Mouse (Mus musculus) liver, embryonic 11.5 days (tissue): ENCODE measurements around the gene Pias4. TPM values are rescaled to one million over a fixed set of nuclear protein-coding genes. Genes with fewer than 3 reads are reported as not detected.

Source experiments
- ATAC-seq: fragments of 200-750 bp; cut with Nextera tagmentation; replicated peaks from 2 replicates; pipeline ENCODE4 v1.8.0; 2017; ENCODE audit warnings: moderate number of reproducible peaks, mild to moderate bottlenecking, moderate TSS enrichment, moderate library complexity; ENCODE audit not compliant: low FRiP score
- DNase-seq: peaks from one replicate; pipeline ENCODE4 v3.0.0-alpha.2; 2017; ENCODE audit warnings: low spot score
- H3K27ac ChIP-seq: fragments of 300-500 bp; sonication (generic); 2 replicates; pipeline ENCODE4 v1.5.1; 2014; ENCODE audit warnings: mild to moderate bottlenecking, low read depth, low read length, control low read depth
- H3K27me3 ChIP-seq: fragments of 300-500 bp; sonication (generic); replicated peaks from 2 replicates; pipeline ENCODE4 v1.6.1; 2014; ENCODE audit warnings: low read length, mixed read lengths; ENCODE audit not compliant: control insufficient read depth, insufficient read depth
- H3K36me3 ChIP-seq: fragments of 300-500 bp; sonication (generic); 2 replicates; pipeline ENCODE4 v1.6.1; 2014; ENCODE audit warnings: mild to moderate bottlenecking, low read length, moderate library complexity, mixed read lengths; ENCODE audit not compliant: control insufficient read depth, insufficient read depth
- H3K4me1 ChIP-seq: fragments of 300-500 bp; sonication (generic); replicated peaks from 2 replicates; pipeline ENCODE4 v1.6.1; 2014; ENCODE audit warnings: low read length, mixed read lengths; ENCODE audit not compliant: control insufficient read depth, insufficient read depth
- H3K4me2 ChIP-seq: fragments of 300-500 bp; sonication (generic); 2 replicates; pipeline ENCODE4 v1.6.1; 2014; ENCODE audit warnings: mild to moderate bottlenecking, control low read depth, moderate library complexity
- H3K4me3 ChIP-seq: fragments of 300-500 bp; sonication (generic); 2 replicates; pipeline ENCODE4 v1.5.1; 2014; ENCODE audit warnings: low read depth, low read length, control low read depth
- H3K9ac ChIP-seq: fragments of 300-500 bp; sonication (generic); 2 replicates; pipeline ENCODE4 v1.6.1; 2014; ENCODE audit warnings: low read depth, low read length, control low read depth
- H3K9me3 ChIP-seq: fragments of 300-500 bp; sonication (generic); 2 replicates; pipeline ENCODE4 v1.6.1; 2016; ENCODE audit warnings: low read length, inconsistent platforms, mixed read lengths; ENCODE audit not compliant: control insufficient read depth
- WGBS: fragments of 180-500 bp; shearing (Covaris S2); extraction: QIAGEN DNeasy Blood & Tissue Kit; methylation state at CpG from one replicate; pipeline ENCODE4 v1.1.7; 2014; 5-methylcytosine and 5-hydroxymethylcytosine counted together
- polyA plus RNA-seq: library from polyadenylated mRNA; unstranded; fragments of >200 nt; fragmentation: Nextera tagmentation; extraction: Ambion mirVana; gene quantifications from 2 replicates; pipeline ENCODE4 v1.2.1, GENCODE M21; 2014

Gene Pias4
- polyA plus RNA-seq, 1 experiment from 2014 or later, result 50.9 TPM

DNA sequence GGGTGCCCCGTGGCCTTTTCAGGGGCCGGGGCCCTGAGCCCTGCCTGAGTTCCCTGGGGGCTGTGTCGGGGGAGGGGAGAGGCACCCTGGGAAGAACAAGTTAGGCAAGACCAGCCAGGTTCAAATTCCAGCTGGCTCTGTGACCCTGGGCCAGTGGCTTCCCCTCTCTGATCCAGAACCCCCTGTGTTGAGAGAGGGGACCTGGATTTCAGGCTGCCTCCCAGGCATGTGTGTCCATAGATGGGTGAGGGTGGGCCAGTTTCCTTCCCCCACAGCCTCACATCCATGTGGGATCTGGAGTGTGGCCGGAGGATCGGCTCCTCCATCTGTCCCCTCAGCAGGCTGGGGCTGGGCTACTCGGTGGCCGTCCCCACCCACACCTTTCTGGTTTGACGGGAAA lies 27.7 kb downstream of the Pias4 start:
- peak overlapping the region; percentile 99 for H3K4me2 ChIP-seq
- 38% methylated on average over 8 of the region's 8 CpGs for WGBS
- peak overlapping the region; percentile 89 for H3K9ac ChIP-seq
- DNase-seq, result no peak
- peaks cover 18% of the 10 kb centered on the region for H3K36me3 ChIP-seq
- H3K27me3 ChIP-seq, result no peaks in the 10 kb centered on the region
- H3K9me3 ChIP-seq, result no peaks in the 10 kb centered on the region
- H3K4me3 ChIP-seq, result peak overlapping the region; percentile 97
- H3K27ac ChIP-seq, result peak overlapping the region; percentile 32; the same call in 1 of the 2 replicates
- H3K4me1 ChIP-seq, result peaks cover 51% of the 10 kb centered on the region
- no peak for ATAC-seq

DNA sequence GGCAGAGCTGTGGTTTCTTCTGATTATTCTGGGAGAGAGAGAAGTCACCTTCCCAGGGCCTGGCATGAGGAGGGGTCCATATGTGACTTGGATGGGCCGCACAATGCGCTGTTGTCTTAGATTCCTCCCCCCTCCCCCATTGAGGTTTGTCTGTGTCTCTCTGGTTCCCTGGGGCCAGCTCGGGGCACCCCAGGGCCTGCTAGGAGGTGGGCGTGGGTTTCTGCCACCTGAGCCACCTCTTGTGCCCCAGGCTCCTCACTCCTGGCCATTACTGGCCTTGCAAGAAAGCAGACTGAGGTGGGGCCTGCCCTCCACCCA lies 28.2 kb downstream of the Pias4 start:
- H3K36me3 ChIP-seq, result peaks cover 13% of the 10 kb centered on the region
- H3K4me1 ChIP-seq, result peaks cover 56% of the 10 kb centered on the region
- 61% methylated on average over 4 of the region's 4 CpGs for WGBS
- peak overlapping the region; percentile 89 for H3K9ac ChIP-seq
- DNase-seq (no peak), ATAC-seq (no peak)
- H3K4me2 ChIP-seq, result peak overlapping the region; percentile 99
- H3K9me3 ChIP-seq, result no peaks in the 10 kb centered on the region
- H3K4me3 ChIP-seq, result peak overlapping the region; percentile 97
- H3K27me3 ChIP-seq, result no peaks in the 10 kb centered on the region
- no peak overlapping the region for H3K27ac ChIP-seq

DNA sequence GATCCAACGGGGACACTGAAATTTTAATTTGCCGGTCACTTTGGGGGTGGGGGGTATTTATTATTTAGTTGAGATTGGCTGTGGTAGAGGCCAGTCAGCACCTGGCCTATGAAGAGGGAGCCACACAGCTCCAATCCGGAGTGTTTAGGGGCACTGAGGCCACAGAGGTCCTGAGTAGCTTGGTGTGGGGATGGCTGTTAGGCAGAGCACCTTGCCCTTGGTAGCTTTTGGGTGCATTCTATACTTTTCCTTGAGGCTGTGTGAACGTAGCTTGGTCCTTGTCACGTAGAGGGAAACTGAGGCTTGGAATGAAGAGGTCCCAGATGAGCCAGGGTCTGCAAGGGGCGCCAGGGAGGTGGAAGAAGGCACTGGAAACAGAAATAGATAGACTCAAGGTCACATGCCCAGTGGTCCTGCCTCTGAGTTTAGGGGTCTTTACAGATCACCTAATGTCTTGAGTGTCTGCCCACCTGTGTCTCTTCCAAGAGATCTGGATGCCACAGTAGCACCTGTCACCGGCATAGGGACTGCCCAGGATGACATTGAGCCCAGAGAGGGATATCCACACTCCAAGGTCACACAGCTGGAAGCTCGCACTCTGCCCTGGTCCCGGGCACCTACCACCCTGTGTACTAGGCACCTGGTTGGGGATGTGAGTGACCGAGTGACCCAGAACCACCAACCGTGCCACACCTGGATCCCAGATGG lies 28.7 kb downstream of the Pias4 start:
- no peak for DNase-seq
- Histone ChIP-seq H3K27ac (peak overlapping the region; percentile 88; the same call in 1 of the 2 replicates), H3K9ac (peak overlapping the region; percentile 89), H3K9me3 (no peaks in the 10 kb centered on the region), H3K27me3 (peaks cover 3% of the 10 kb centered on the region), H3K4me1 (peaks cover 60% of the 10 kb centered on the region), H3K4me2 (peak overlapping the region; percentile 99), H3K36me3 (peaks cover 8% of the 10 kb centered on the region), H3K4me3 (peak overlapping the region; percentile 97)
- no peak for ATAC-seq
- WGBS, result 51% methylated on average over 11 of the region's 11 CpGs

- Histone ChIP-seq H3K27ac (peak overlapping the region; percentile 88), H3K4me2 (peak overlapping the region; percentile 99), H3K9me3 (no peaks in the 10 kb centered on the region), H3K27me3 (peaks cover 5% of the 10 kb centered on the region), H3K4me1 (peaks cover 62% of the 10 kb centered on the region), H3K36me3 (peaks cover under 1% of the 10 kb centered on the region; the same call in 1 of the 2 replicates), H3K9ac (peak overlapping the region; percentile 89), H3K4me3 (peak overlapping the region; percentile 97)
- under 1% methylated on average over 24 of the region's 24 CpGs for WGBS
- DNase-seq, result no peak
- ATAC-seq, result no peak
Observed at GRCm38 (mm10) chr10:81138131-81138782, 29.5 kb downstream of the Pias4 start.

- no peaks in the 10 kb centered on the region for H3K9me3 ChIP-seq
- peaks cover 5% of the 10 kb centered on the region for H3K27me3 ChIP-seq
- H3K4me1 ChIP-seq, result peaks cover 59% of the 10 kb centered on the region
- peak overlapping the region; percentile 99 for H3K9ac ChIP-seq
- H3K36me3 ChIP-seq, result no peaks in the 10 kb centered on the region
- peak overlapping the region; percentile 100 for H3K27ac ChIP-seq
- ATAC-seq (peak; percentile 78), DNase-seq (peak; percentile 100)
- under 1% methylated on average over 88 of the region's 89 CpGs for WGBS
- peak overlapping the region; percentile 97 for H3K4me3 ChIP-seq
- peak overlapping the region; percentile 99 for H3K4me2 ChIP-seq
Observed at GRCm38 (mm10) chr10:81137252-81138130, 30.2 kb downstream of the Pias4 start.

DNA sequence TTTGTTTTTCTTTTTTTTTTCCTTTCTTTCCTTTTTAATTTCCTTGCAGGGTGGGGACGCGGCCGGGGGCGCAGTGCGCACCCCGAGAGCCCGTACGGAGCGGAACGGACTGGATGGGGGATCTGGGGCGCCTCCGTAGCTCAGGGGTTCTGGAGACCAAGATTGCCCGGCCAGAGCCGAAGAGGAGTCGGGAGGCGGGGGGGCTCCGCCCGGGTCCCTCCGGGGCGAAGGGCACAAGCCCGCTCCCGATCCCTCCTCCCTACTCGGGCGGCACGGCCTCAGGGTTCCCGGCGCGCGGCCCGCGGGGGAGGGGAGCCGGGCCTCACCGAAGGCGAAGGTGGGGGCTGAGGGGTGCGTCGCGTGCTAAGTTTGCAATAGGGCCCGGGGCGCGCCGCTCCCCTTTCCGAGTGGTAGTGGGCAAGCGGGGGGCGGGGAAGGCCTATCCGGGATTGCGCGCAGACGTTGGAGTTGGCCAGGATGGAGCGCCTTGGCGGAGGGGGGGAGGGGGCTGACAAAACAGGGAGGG lies 31.0 kb downstream of the Pias4 start:
- H3K9ac ChIP-seq, result peak overlapping the region; percentile 99
- peaks cover 5% of the 10 kb centered on the region for H3K27me3 ChIP-seq
- H3K4me2 ChIP-seq, result peak overlapping the region; percentile 97
- H3K27ac ChIP-seq, result peak overlapping the region; percentile 100
- ATAC-seq, result peak; percentile 3; the same call in 1 of the 2 replicates
- H3K9me3 ChIP-seq, result no peaks in the 10 kb centered on the region
- H3K4me3 ChIP-seq, result peak overlapping the region; percentile 97
- under 1% methylated on average over 48 of the region's 50 CpGs for WGBS
- H3K4me1 ChIP-seq, result peaks cover 53% of the 10 kb centered on the region
- peak; percentile 83 for DNase-seq
- no peaks in the 10 kb centered on the region for H3K36me3 ChIP-seq

DNA sequence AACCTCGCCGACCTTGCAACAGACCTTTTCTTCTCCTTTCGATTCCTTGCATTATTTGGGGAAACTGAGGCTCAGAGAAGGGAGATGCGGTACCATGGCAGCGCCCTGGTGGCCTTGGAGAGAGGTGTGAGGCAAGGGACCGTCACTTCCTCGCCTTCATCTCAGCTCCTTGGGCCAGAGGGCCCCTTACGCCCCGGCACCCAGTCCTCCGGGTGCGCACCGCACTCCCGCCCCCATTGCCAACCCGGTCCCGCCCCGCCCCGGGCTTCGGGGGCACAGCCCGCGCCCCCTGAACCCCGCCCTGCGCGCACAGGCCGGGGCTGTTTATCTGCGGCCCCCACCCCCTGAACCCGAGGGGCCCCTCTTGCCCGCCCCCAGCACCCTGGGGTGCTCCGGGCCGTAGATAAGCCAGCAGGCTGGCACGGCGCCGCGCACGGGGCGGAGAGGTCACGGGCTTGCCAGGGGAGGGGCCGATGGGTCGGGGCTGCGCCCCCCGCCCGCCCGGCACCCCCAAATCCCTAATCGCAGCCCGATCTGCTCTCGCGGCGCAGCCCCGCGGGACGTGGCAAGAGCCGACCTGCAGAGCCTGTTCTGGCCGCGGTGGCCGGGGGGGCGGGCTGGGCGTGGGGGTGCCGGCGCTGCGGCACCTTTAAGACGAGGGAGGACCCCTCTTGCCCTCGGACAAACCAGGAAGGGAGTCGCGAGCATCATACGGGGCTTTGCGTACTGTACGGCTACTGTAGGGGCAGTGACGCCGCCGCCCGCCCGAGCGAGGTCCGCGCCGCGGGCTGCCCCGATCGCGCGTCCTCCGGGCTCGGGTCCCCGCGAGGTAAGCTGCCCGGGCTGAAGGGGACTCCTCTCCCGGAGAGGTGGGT lies 31.7 kb downstream of the Pias4 start:
- WGBS, result under 1% methylated on average over 58 of the region's 86 CpGs
- peak; percentile 75 for ATAC-seq
- DNase-seq, result peak; percentile 78
- Histone ChIP-seq H3K4me2 (peak overlapping the region; percentile 97), H3K36me3 (no peaks in the 10 kb centered on the region), H3K27me3 (peaks cover 5% of the 10 kb centered on the region), H3K9me3 (no peaks in the 10 kb centered on the region), H3K4me1 (peaks cover 46% of the 10 kb centered on the region), H3K27ac (peak overlapping the region; percentile 100), H3K4me3 (peak overlapping the region; percentile 97), H3K9ac (peak overlapping the region; percentile 99)
